Mouse (Mus musculus) thymus, adult 2 months (tissue): ENCODE measurements at regions not wholly inside any gene's neighbourhood (a gene's known extent, or its start where the extent isn't known, plus 50 kb on each side); places are given as distances from the start of the nearest gene placed in this dataset.

Source experiments
- DNase-seq: peaks from one replicate; pipeline ENCODE4 v3.0.0; 2021
- H3K27ac ChIP-seq: fragments of 200-500 bp; 2 replicates; pipeline ENCODE4 v1.5.1; 2012; ENCODE audit warnings: low read length, control low read depth; ENCODE audit not compliant: control insufficient read depth, insufficient read depth
- H3K27me3 ChIP-seq: fragments of 200-500 bp; 2 replicates; pipeline ENCODE4 v1.6.1; 2012; ENCODE audit warnings: mild to moderate bottlenecking, low read length, moderate library complexity, mixed read lengths; ENCODE audit not compliant: control insufficient read depth, insufficient read depth
- H3K36me3 ChIP-seq: fragments of 200-500 bp; 2 replicates; pipeline ENCODE4 v1.6.1; 2012; ENCODE audit warnings: mild to moderate bottlenecking, low read length, moderate library complexity; ENCODE audit not compliant: control insufficient read depth, insufficient read depth
- H3K4me1 ChIP-seq: fragments of 200-500 bp; replicated peaks from 2 replicates; pipeline ENCODE4 v1.6.1; 2012; ENCODE audit warnings: low read length; ENCODE audit not compliant: control insufficient read depth, insufficient read depth
- H3K4me3 ChIP-seq: fragments of 200-500 bp; 2 replicates; pipeline ENCODE4 v1.5.1; 2012; ENCODE audit warnings: mild to moderate bottlenecking, low read length, control low read depth, moderate library complexity; ENCODE audit not compliant: control insufficient read depth, insufficient read depth
- CTCF ChIP-seq: fragments of 200-500 bp; IDR thresholded peaks from 2 replicates; pipeline ENCODE4 v1.5.1; 2012; ENCODE audit warnings: mild to moderate bottlenecking, control low read depth, low read length, moderate library complexity, borderline replicate concordance; ENCODE audit not compliant: control insufficient read depth, poor library complexity, insufficient read depth; ENCODE audit errors: extremely low read depth
- POLR2A ChIP-seq: fragments of 200-500 bp; IDR thresholded peaks from 2 replicates; pipeline ENCODE4 v1.6.1; 2012; ENCODE audit warnings: mild to moderate bottlenecking, low read length, control low read depth, moderate library complexity; ENCODE audit not compliant: control insufficient read depth, poor library complexity, insufficient read depth; ENCODE audit errors: extremely low read depth
- WGBS: fragments of 180-500 bp; shearing (Covaris S2); methylation state at CpG from one replicate; pipeline ENCODE4 v1.1.7; 2018; 5-methylcytosine and 5-hydroxymethylcytosine counted together

- 92% methylated on average over 3 of the region's 3 CpGs for WGBS
- H3K4me1 ChIP-seq: no peaks in the 10 kb centered on the region
- H3K27ac ChIP-seq: no peak overlapping the region
- no peaks in the 10 kb centered on the region for H3K27me3 ChIP-seq
- TF ChIP-seq CTCF (no peak), POLR2A (no peak)
- DNase-seq: no peak
- no peaks in the 10 kb centered on the region for H3K36me3 ChIP-seq
- no peak overlapping the region for H3K4me3 ChIP-seq
These were observed 387.4 kb downstream of the Gm21750 start for GRCm38 (mm10) chr14:74048386-74048785.

GRCm38 (mm10) chr14:74066051-74066450, 405.0 kb downstream of the Gm21750 start:
- H3K4me1 ChIP-seq: no peaks in the 10 kb centered on the region
- H3K27me3 ChIP-seq: no peaks in the 10 kb centered on the region
- no peaks in the 10 kb centered on the region for H3K36me3 ChIP-seq
- no peak overlapping the region for H3K4me3 ChIP-seq
- no peak overlapping the region for H3K27ac ChIP-seq
- no peak for DNase-seq
- TF ChIP-seq CTCF (no peak), POLR2A (no peak)

- H3K36me3 ChIP-seq: no peaks in the 10 kb centered on the region
- WGBS: 95% methylated on average over 2 of the region's 2 CpGs
- no peak overlapping the region for H3K4me3 ChIP-seq
- TF ChIP-seq POLR2A (no peak), CTCF (no peak)
- H3K27ac ChIP-seq: no peak overlapping the region
- no peak for DNase-seq
- no peaks in the 10 kb centered on the region for H3K4me1 ChIP-seq
- no peaks in the 10 kb centered on the region for H3K27me3 ChIP-seq
These were observed 432.0 kb downstream of the Gm21750 start for GRCm38 (mm10) chr14:74093016-74093415.

GRCm38 (mm10) chr14:74099696-74100095, 438.7 kb downstream of the Gm21750 start:
- H3K27ac ChIP-seq: no peak overlapping the region
- 99% methylated on average over 4 of the region's 4 CpGs for WGBS
- no peaks in the 10 kb centered on the region for H3K4me1 ChIP-seq
- H3K27me3 ChIP-seq: no peaks in the 10 kb centered on the region
- H3K36me3 ChIP-seq: no peaks in the 10 kb centered on the region
- DNase-seq: no peak
- TF ChIP-seq POLR2A (no peak), CTCF (no peak)
- H3K4me3 ChIP-seq: no peak overlapping the region

- no peaks in the 10 kb centered on the region for H3K4me1 ChIP-seq
- H3K27me3 ChIP-seq: no peaks in the 10 kb centered on the region
- 99% methylated on average over 2 of the region's 2 CpGs for WGBS
- no peak for DNase-seq
- H3K4me3 ChIP-seq: no peak overlapping the region
- H3K27ac ChIP-seq: no peak overlapping the region
- no peaks in the 10 kb centered on the region for H3K36me3 ChIP-seq
- TF ChIP-seq POLR2A: no peak
- TF ChIP-seq CTCF: no peak
These were observed 451.6 kb downstream of the Gm21750 start for GRCm38 (mm10) chr14:74112603-74113002.

- H3K4me3 ChIP-seq: no peak overlapping the region
- no peaks in the 10 kb centered on the region for H3K36me3 ChIP-seq
- H3K4me1 ChIP-seq: no peaks in the 10 kb centered on the region
- no peak for DNase-seq
- H3K27ac ChIP-seq: no peak overlapping the region
- 86% methylated on average over 5 of the region's 5 CpGs for WGBS
- H3K27me3 ChIP-seq: no peaks in the 10 kb centered on the region
- no peak for TF ChIP-seq POLR2A
- no peak for TF ChIP-seq CTCF
These were observed 452.1 kb downstream of the Gm21750 start for GRCm38 (mm10) chr14:74113116-74113515.

- Histone ChIP-seq H3K27me3 (no peaks in the 10 kb centered on the region), H3K27ac (no peak overlapping the region), H3K4me1 (no peaks in the 10 kb centered on the region), H3K4me3 (no peak overlapping the region), H3K36me3 (no peaks in the 10 kb centered on the region)
- DNase-seq: no peak
- WGBS: 81% methylated on average over 3 of the region's 3 CpGs
- no peak for TF ChIP-seq CTCF
- TF ChIP-seq POLR2A: no peak
These were observed 452.5 kb downstream of the Gm21750 start for GRCm38 (mm10) chr14:74113556-74113955.
